Mouse (Mus musculus): ENCODE measurements around the gene Gm45234. TPM values are rescaled to one million over a fixed set of nuclear protein-coding genes. Genes with fewer than 3 reads are reported as not detected.
A peak's percentile ranks its signal among the peaks of the same experiment; 100 is the strongest.

Gm45234 gene
- polyA plus RNA-seq, 1 experiment from 2014 or later = not detected

- Histone ChIP-seq H3K9me3 (replicated peaks) (no peaks in the 10 kb centered on the region), H3K36me3 (no peaks in the 10 kb centered on the region), H3K4me1 (peaks cover 10% of the 10 kb centered on the region), H3K9ac (no peak overlapping the region), H3K4me3 (no peak overlapping the region), H3K4me2 (peak overlapping the region; percentile 38), H3K27me3 (replicated peaks) (peaks cover 50% of the 10 kb centered on the region), H3K27ac (no peak overlapping the region)
- WGBS (ENCODE audit: insufficient replicate concordance) = 12% methylated on average over 6 of the region's 6 CpGs
- no peak for ATAC-seq
These were observed 26.6 kb upstream of the Gm45234 start for GRCm38 (mm10) chr6:124782436-124782835.

GRCm38 (mm10) chr6:124780917-124781316 lies 25.1 kb upstream of the Gm45234 start:
- Histone ChIP-seq H3K4me1 (peaks cover 10% of the 10 kb centered on the region), H3K27me3 (replicated peaks) (peaks cover 59% of the 10 kb centered on the region), H3K27ac (no peak overlapping the region), H3K9ac (no peak overlapping the region), H3K9me3 (replicated peaks) (no peaks in the 10 kb centered on the region), H3K4me2 (no peak overlapping the region), H3K4me3 (no peak overlapping the region), H3K36me3 (no peaks in the 10 kb centered on the region)
- WGBS (ENCODE audit: insufficient replicate concordance) = 74% methylated on average over 7 of the region's 7 CpGs
- no peak for ATAC-seq

- Histone ChIP-seq H3K9me3 (replicated peaks) (no peaks in the 10 kb centered on the region), H3K4me2 (peak overlapping the region; percentile 52), H3K9ac (no peak overlapping the region), H3K27me3 (replicated peaks) (peaks cover 65% of the 10 kb centered on the region), H3K4me1 (peaks cover 10% of the 10 kb centered on the region), H3K36me3 (no peaks in the 10 kb centered on the region), H3K27ac (no peak overlapping the region), H3K4me3 (peak overlapping the region; percentile 20)
- 11% methylated on average over 10 of the region's 10 CpGs for WGBS (ENCODE audit: insufficient replicate concordance)
- ATAC-seq = no peak
These were observed 24.2 kb upstream of the Gm45234 start for GRCm38 (mm10) chr6:124779984-124780416.

GRCm38 (mm10) chr6:124779222-124779983 lies 23.6 kb upstream of the Gm45234 start, which contains the start of gene Lrrc23:
Lrrc23 (minus strand) TSS chr6:124779727.
- no peaks in the 10 kb centered on the region for H3K36me3 ChIP-seq
- H3K4me2 ChIP-seq = peak within 1 kb of the TSS; percentile 52
- H3K27ac ChIP-seq = no peak within 1 kb of the TSS
- no peaks in the 10 kb centered on the region for H3K9me3 ChIP-seq (replicated peaks)
- H3K27me3 ChIP-seq (replicated peaks) = peaks cover 66% of the 10 kb centered on the region
- 0 out of 2 replicates have a peak, but pooled peaks have one; percentile 21 for ATAC-seq
- 3% methylated on average over 23 of the region's 23 CpGs for WGBS (ENCODE audit: insufficient replicate concordance)
- H3K4me1 ChIP-seq = peaks cover 10% of the 10 kb centered on the region
- H3K9ac ChIP-seq = no peak within 1 kb of the TSS
- H3K4me3 ChIP-seq = peak within 1 kb of the TSS; percentile 20

GRCm38 (mm10) chr6:124770511-124770910 lies 14.7 kb upstream of the Gm45234 start:
- peaks cover 86% of the 10 kb centered on the region for H3K27me3 ChIP-seq (replicated peaks)
- H3K4me1 ChIP-seq = peaks cover 29% of the 10 kb centered on the region
- WGBS (ENCODE audit: insufficient replicate concordance) = 65% methylated on average over 15 of the region's 15 CpGs
- no peak for ATAC-seq
- H3K27ac ChIP-seq = no peak overlapping the region
- no peak overlapping the region for H3K9ac ChIP-seq
- no peaks in the 10 kb centered on the region for H3K9me3 ChIP-seq (replicated peaks)
- H3K4me2 ChIP-seq = no peak overlapping the region
- no peaks in the 10 kb centered on the region for H3K36me3 ChIP-seq
- H3K4me3 ChIP-seq = no peak overlapping the region

- H3K4me3 ChIP-seq = peak overlapping the region; percentile 53; the same call in 1 of the 2 replicates
- H3K27ac ChIP-seq = no peak overlapping the region
- H3K9ac ChIP-seq = no peak overlapping the region
- H3K9me3 ChIP-seq (replicated peaks) = no peaks in the 10 kb centered on the region
- H3K36me3 ChIP-seq = no peaks in the 10 kb centered on the region
- H3K4me1 ChIP-seq = peaks cover 29% of the 10 kb centered on the region
- no peak for ATAC-seq
- WGBS (ENCODE audit: insufficient replicate concordance) = 23% methylated on average over 7 of the region's 7 CpGs
- H3K4me2 ChIP-seq = peak overlapping the region; percentile 75
- H3K27me3 ChIP-seq (replicated peaks) = peaks cover 87% of the 10 kb centered on the region
These were observed 14.2 kb upstream of the Gm45234 start for GRCm38 (mm10) chr6:124770013-124770412.

GRCm38 (mm10) chr6:124769101-124769765 lies 13.4 kb upstream of the Gm45234 start, which contains the start of gene Eno2:
Eno2 (minus strand) TSS chr6:124769673.
- peak within 1 kb of the TSS; percentile 44; the same call in 1 of the 2 replicates for H3K9ac ChIP-seq
- peak within 1 kb of the TSS; percentile 53 for H3K4me3 ChIP-seq
- H3K4me2 ChIP-seq = peak within 1 kb of the TSS; percentile 75
- H3K27ac ChIP-seq = no peak within 1 kb of the TSS
- ATAC-seq = peak; percentile 35; the same call in 1 of the 2 replicates
- H3K9me3 ChIP-seq (replicated peaks) = no peaks in the 10 kb centered on the region
- peaks cover 29% of the 10 kb centered on the region for H3K4me1 ChIP-seq
- no peaks in the 10 kb centered on the region for H3K36me3 ChIP-seq
- WGBS (ENCODE audit: insufficient replicate concordance) = 2% methylated on average over 54 of the region's 54 CpGs
- H3K27me3 ChIP-seq (replicated peaks) = peaks cover 89% of the 10 kb centered on the region

GRCm38 (mm10) chr6:124768704-124769044 lies 12.9 kb upstream of the Gm45234 start:
- H3K27ac ChIP-seq = no peak overlapping the region
- H3K36me3 ChIP-seq = no peaks in the 10 kb centered on the region
- no peak overlapping the region for H3K9ac ChIP-seq
- no peaks in the 10 kb centered on the region for H3K9me3 ChIP-seq (replicated peaks)
- 2% methylated on average over 9 of the region's 9 CpGs for WGBS (ENCODE audit: insufficient replicate concordance)
- peaks cover 29% of the 10 kb centered on the region for H3K4me1 ChIP-seq
- peak overlapping the region; percentile 75 for H3K4me2 ChIP-seq
- H3K4me3 ChIP-seq = peak overlapping the region; percentile 53
- H3K27me3 ChIP-seq (replicated peaks) = peaks cover 92% of the 10 kb centered on the region
- ATAC-seq = no peak

GRCm38 (mm10) chr6:124767920-124768703 lies 12.3 kb upstream of the Gm45234 start:
- H3K27me3 ChIP-seq (replicated peaks) = peaks cover 92% of the 10 kb centered on the region
- H3K4me1 ChIP-seq = peaks cover 29% of the 10 kb centered on the region
- no peaks in the 10 kb centered on the region for H3K36me3 ChIP-seq
- no peaks in the 10 kb centered on the region for H3K9me3 ChIP-seq (replicated peaks)
- H3K27ac ChIP-seq = no peak overlapping the region
- H3K4me2 ChIP-seq = peak overlapping the region; percentile 75
- H3K4me3 ChIP-seq = peak overlapping the region; percentile 53
- 22% methylated on average over 19 of the region's 19 CpGs for WGBS (ENCODE audit: insufficient replicate concordance)
- peak; percentile 30 for ATAC-seq
- no peak overlapping the region for H3K9ac ChIP-seq

GRCm38 (mm10) chr6:124767536-124767919 lies 11.7 kb upstream of the Gm45234 start:
- Histone ChIP-seq H3K9me3 (replicated peaks) (no peaks in the 10 kb centered on the region), H3K4me1 (peaks cover 29% of the 10 kb centered on the region), H3K27me3 (replicated peaks) (peaks cover 92% of the 10 kb centered on the region), H3K36me3 (no peaks in the 10 kb centered on the region), H3K9ac (no peak overlapping the region), H3K27ac (no peak overlapping the region), H3K4me3 (no peak overlapping the region), H3K4me2 (0 out of 2 replicates have a peak overlapping the region, but pooled peaks have one; percentile 3)
- WGBS (ENCODE audit: insufficient replicate concordance) = 68% methylated on average over 4 of the region's 4 CpGs
- no peak for ATAC-seq

GRCm38 (mm10) chr6:124765951-124766350 lies 10.1 kb upstream of the Gm45234 start:
- 76% methylated on average over 7 of the region's 7 CpGs for WGBS (ENCODE audit: insufficient replicate concordance)
- H3K4me2 ChIP-seq = no peak overlapping the region
- H3K9me3 ChIP-seq (replicated peaks) = no peaks in the 10 kb centered on the region
- H3K27ac ChIP-seq = no peak overlapping the region
- peaks cover 95% of the 10 kb centered on the region for H3K27me3 ChIP-seq (replicated peaks)
- no peak overlapping the region for H3K9ac ChIP-seq
- H3K36me3 ChIP-seq = no peaks in the 10 kb centered on the region
- ATAC-seq = no peak
- H3K4me3 ChIP-seq = no peak overlapping the region
- H3K4me1 ChIP-seq = peaks cover 29% of the 10 kb centered on the region
